Mouse (Mus musculus) thymus, postnatal 0 days (tissue): ENCODE results near the gene Tmem179b. TPM values are rescaled to one million over a fixed set of nuclear protein-coding genes. Genes with fewer than 3 reads are reported as not detected.

Source experiments
- DNase-seq: peaks from one replicate; pipeline ENCODE4 v3.0.0-alpha.2; 2015; ENCODE audit warnings: low spot score
- polyA plus RNA-seq: library from polyadenylated mRNA; unstranded; fragments of >200 nt; fragmentation: Nextera tagmentation; extraction: Ambion mirVana; gene quantifications from 2 replicates; pipeline ENCODE4 v1.2.1, GENCODE M21; 2015

Gene Tmem179b
- 154 and 166 TPM in 2 replicates for polyA plus RNA-seq

- DNase-seq = peak; percentile 96
Observed at GRCm38 (mm10) chr19:8774086-8774835, at the start of gene Tmem179b. Tmem179b (minus strand) TSS chr19:8774467.

GRCm38 (mm10) chr19:8822696-8823095 lies 48.4 kb upstream of the Tmem179b start:
- no peak for DNase-seq

DNA sequence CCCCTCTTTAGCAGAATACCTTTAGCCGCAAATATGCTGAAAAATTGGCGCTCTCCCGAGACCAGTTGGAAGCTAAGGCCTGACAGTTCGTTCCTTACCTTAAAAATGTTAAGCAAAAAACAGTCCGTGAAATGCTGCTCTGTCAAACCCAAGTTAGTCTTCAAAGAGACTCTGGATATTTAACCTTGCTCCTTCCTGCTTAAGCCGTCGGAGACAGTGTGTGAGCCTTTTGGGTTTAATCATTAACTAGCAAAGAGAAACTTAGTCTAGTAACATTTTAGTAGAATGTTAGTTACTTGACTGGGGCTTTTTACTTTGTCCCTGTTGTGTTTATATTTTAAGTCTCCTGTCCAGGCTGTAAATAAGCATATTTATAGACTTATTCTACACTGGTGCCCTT lies 46.9 kb upstream of the Tmem179b start:
- DNase-seq = no peak

DNA sequence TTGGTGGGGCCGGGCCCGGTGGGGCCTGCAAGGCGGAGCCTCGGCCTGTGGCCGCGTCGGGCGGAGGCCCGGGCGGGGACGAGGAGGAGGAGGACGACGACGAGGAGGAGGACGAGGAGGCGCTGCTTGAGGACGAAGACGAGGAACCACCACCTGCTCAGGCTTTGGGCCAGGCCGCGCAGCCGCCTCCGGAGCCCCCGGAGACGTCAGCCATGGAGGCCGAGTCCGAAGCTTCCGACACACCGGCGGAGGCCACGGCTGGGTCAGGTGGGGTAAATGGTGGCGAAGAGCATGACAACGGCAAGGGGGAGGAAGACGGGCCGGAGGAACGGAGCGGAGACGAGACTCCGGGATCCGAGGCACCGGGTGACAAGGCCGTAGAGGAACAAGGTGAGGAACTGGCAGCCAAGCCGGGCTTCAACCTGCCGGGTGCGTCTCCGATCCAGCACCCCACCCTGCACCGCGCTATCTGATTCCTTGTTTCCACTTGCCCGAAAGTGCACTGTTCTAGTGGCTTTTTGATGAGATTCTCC lies 46.2 kb upstream of the Tmem179b start:
- no peak for DNase-seq

- DNase-seq = peak; percentile 100
Observed at GRCm38 (mm10) chr19:8819596-8820423, 45.5 kb upstream of the Tmem179b start, which contains the start of gene Hnrnpul2. Hnrnpul2 (plus strand) TSS chr19:8820010.

- peak; percentile 97 for DNase-seq
Observed at GRCm38 (mm10) chr19:8818801-8819595, 44.7 kb upstream of the Tmem179b start, which contains the start of gene Ttc9c. Ttc9c (minus strand) TSS chr19:8819333.

DNA sequence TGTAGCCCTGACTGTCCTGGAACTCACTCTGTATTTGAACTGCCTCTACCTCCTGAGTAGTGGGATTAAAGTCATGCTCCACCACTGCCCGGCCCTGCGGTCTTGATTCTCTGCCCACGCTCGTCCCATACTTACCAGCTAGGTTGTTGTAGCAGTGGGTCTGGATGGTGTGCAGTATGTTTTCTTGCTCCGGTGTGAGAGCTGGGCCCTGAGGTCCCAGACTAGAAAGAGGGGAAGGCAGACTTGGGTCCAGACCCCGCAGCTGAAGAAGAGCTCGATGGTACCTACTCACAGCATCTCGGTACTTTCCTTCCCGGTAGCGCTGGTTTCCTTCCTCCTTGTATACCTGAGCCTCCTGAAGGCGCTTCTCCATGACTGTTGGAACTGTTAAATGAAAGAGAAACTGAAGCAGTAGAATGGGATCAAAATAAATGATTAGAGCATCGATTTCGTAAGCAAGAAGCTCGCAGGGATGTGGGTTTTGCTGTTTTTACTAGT lies 44.1 kb upstream of the Tmem179b start:
- DNase-seq = peak; percentile 18

- DNase-seq = no peak
Observed at GRCm38 (mm10) chr19:8817001-8817400, 42.7 kb upstream of the Tmem179b start.

GRCm38 (mm10) chr19:8815812-8816211 lies 41.5 kb upstream of the Tmem179b start:
- no peak for DNase-seq

- no peak for DNase-seq
Observed at GRCm38 (mm10) chr19:8806810-8807209, 32.5 kb upstream of the Tmem179b start.

DNA sequence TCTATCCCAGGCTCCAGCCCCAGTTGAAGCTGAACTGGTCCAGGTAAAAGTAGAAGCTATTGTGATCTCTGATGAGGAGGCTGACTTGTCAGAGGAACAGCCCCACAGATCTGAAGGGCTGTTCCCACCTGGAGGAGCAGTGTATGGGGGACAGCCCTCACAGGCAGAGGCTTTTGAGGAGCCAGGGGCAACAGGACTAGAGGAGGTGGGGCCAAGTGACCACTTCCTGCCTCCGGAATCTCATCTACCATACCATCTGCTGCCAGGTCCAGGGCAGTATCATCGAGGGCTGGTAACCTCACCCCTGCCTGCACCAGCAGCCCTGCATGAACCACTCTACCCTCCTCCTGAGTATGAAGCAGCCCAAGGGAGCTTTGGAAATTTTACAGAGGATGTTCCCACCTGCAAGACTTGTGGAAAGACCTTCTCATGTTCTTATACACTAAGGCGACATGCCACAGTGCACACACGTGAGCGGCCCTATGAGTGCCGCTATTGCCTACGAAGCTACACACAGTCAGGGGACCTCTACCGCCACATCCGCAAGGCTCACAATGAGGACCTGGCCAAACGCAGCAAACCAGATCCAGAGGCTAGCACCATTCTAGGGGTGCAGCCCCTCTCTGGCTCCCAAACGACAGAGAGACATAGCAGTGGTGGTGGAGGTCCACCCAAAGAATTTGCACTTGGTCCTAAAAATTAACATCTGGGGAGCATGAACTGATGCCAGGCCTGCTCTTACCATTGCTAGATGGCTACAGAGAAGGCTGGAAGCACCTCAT lies 29.8 kb upstream of the Tmem179b start:
- no peak for DNase-seq

DNA sequence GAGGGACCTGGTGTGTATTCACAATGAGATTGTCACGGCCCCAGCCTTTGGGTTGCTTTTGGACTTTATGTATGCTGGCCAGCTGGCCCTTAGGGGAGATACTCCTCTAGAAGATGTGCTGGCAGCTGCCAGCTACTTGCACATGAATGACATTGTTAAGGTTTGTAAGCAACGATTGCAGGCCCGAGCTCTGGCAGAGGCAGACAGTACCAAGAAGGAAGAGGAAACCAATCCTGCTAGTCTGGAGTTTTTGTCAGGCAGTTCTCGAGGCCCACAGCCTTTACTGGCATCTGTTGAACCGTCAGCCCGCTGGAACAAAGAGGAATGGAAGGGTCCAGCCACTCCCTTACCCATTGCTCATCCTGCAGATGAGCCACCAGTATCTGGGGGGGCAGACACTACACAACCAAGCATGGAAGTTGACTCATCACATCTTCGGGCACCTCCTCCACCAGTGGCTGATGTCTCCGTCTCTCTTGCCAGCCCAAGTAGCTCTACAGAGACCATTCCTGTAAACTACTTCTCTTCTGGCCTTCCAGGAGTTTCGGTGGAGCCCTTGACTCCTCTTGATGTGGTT lies 29.0 kb upstream of the Tmem179b start:
- no peak for DNase-seq

- peak; percentile 96 for DNase-seq
Observed at GRCm38 (mm10) chr19:8802130-8802821, 28.0 kb upstream of the Tmem179b start, which contains the start of gene Zbtb3. Zbtb3 (plus strand) TSS chr19:8802555.

GRCm38 (mm10) chr19:8798947-8799315 lies 24.7 kb upstream of the Tmem179b start:
- DNase-seq = no peak

GRCm38 (mm10) chr19:8798264-8798946 lies 24.1 kb upstream of the Tmem179b start, which contains the start of gene Polr2g:
Polr2g (minus strand) TSS chr19:8798577.
- DNase-seq = peak; percentile 93

- DNase-seq = no peak
Observed at GRCm38 (mm10) chr19:8790171-8790570, 15.9 kb upstream of the Tmem179b start.

- no peak for DNase-seq
Observed at GRCm38 (mm10) chr19:8789171-8789570, 14.9 kb upstream of the Tmem179b start.

DNA sequence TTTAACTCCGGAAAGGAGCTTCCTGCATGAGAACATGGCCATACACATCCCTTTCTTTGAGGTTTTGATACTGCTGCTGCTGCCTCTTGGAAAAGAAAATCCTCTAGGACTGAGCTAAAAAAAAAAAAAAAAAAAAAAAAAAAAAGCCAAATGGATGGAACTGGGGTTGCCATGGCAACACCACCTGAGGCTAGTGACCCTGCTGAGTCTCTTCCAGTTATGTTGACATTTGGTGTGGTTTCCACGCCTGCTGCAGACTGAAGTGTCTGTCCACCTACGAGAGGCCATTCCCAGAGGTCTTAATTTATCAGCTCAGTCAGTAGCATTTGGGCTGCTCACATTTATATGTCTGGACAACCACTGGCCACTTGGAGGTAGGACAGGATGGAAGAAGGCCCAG lies 14.3 kb upstream of the Tmem179b start:
- no peak for DNase-seq
